Mouse (Mus musculus) thymus, adult 2 months (tissue): ENCODE results near the gene Slc47a2.

ENCODE experiments used
- CTCF ChIP-seq: fragments of 200-500 bp; IDR thresholded peaks from 2 replicates; pipeline ENCODE4 v1.5.1; 2012; ENCODE audit warnings: mild to moderate bottlenecking, control low read depth, low read length, moderate library complexity, borderline replicate concordance; ENCODE audit not compliant: control insufficient read depth, poor library complexity, insufficient read depth; ENCODE audit errors: extremely low read depth
- POLR2A ChIP-seq: fragments of 200-500 bp; IDR thresholded peaks from 2 replicates; pipeline ENCODE4 v1.6.1; 2012; ENCODE audit warnings: mild to moderate bottlenecking, low read length, control low read depth, moderate library complexity; ENCODE audit not compliant: control insufficient read depth, poor library complexity, insufficient read depth; ENCODE audit errors: extremely low read depth

GRCm38 (mm10) chr11:61262516-61262915 lies 80.1 kb downstream of the Slc47a2 start:
- no peak for TF ChIP-seq CTCF
- TF ChIP-seq POLR2A: no peak
